ENCODE assay signal across 9 mouse cellular contexts in genomic region chr9:114526581-114526980, GRCm38 (mm10). TPM values are rescaled to one million over a fixed set of nuclear protein-coding genes. Genes with fewer than 3 reads are reported as not detected.
A peak's percentile ranks its signal among the peaks of the same experiment; 100 is the strongest.
DNase-seq lines count a peak whose midpoint lies in the region; ATAC-seq and TF ChIP-seq lines count a peak whose summit lies in the region.
"Had no signal": no experiment of that assay in that cellular context is flagged by ENCODE, and none has a peak within 500 bp of the region (broad histone marks: within the 10 kb centered on the region; RNA-seq: fewer than 3 reads in every experiment).

No protein-coding gene starts in this region.

- H3K9me3 ChIP-seq in midbrain, embryonic 10.5 days (replicated peaks), result no peaks in the 10 kb centered on the region
- no peaks in the 10 kb centered on the region for H3K9me3 ChIP-seq in midbrain, postnatal 0 days (ENCODE audit: low read length)
- H3K9me3 ChIP-seq in forebrain, embryonic 13.5 days (replicated peaks), result no peaks in the 10 kb centered on the region
- H3K9me3 ChIP-seq in limb, embryonic 14.5 days (ENCODE audit: control insufficient read depth, low read length), result no peaks in the 10 kb centered on the region
- H3K9me3 ChIP-seq in stomach, postnatal 0 days (ENCODE audit: control insufficient read depth, low read length), result no peaks in the 10 kb centered on the region

- TF ChIP-seq CTCF in midbrain, postnatal 0 days (IDR thresholded peaks at IDR 0.05), result no peak
- TF ChIP-seq CTCF in stomach, postnatal 0 days (IDR thresholded peaks at IDR 0.05; ENCODE audit: low read depth), result no peak

- WGBS in midbrain, embryonic 10.5 days, result 3% methylated on average over 8 of the region's 8 CpGs
- WGBS in midbrain, postnatal 0 days, result 15% methylated on average over 6 of the region's 8 CpGs
- 9% methylated on average over 8 of the region's 8 CpGs for WGBS in forebrain, embryonic 13.5 days
- 11% methylated on average over 8 of the region's 8 CpGs for WGBS in limb, embryonic 14.5 days
- WGBS in stomach, postnatal 0 days, result 23% methylated on average over 8 of the region's 8 CpGs

- H3K4me3 ChIP-seq in midbrain, embryonic 10.5 days, result peak overlapping the region; percentile 41
- H3K4me3 ChIP-seq in midbrain, postnatal 0 days (ENCODE audit: low read depth, low read length), result no peak overlapping the region
- no peak overlapping the region; the same call in 1 of the 2 replicates for H3K4me3 ChIP-seq in forebrain, embryonic 13.5 days
- H3K4me3 ChIP-seq in limb, embryonic 14.5 days (replicated peaks; ENCODE audit: low read length), result no peak overlapping the region
- H3K4me3 ChIP-seq in stomach, postnatal 0 days (ENCODE audit: low read depth, low read length), result peak overlapping the region; percentile 13; the same call in 1 of the 2 replicates

- H3K27ac ChIP-seq in midbrain, embryonic 10.5 days (replicated peaks), result peak overlapping the region; percentile 88
- H3K27ac ChIP-seq in midbrain, postnatal 0 days (ENCODE audit: low read depth, low read length), result no peak overlapping the region
- no peak overlapping the region for H3K27ac ChIP-seq in forebrain, embryonic 13.5 days
- H3K27ac ChIP-seq in limb, embryonic 14.5 days (replicated peaks; ENCODE audit: low read depth, low read length), result 0 out of 2 replicates have a peak overlapping the region, but pooled peaks have one; percentile 44
- H3K27ac ChIP-seq in stomach, postnatal 0 days (replicated peaks), result peak overlapping the region; percentile 63

- peaks cover 75% of the 10 kb centered on the region for H3K4me1 ChIP-seq in midbrain, embryonic 10.5 days
- H3K4me1 ChIP-seq in midbrain, postnatal 0 days (ENCODE audit: insufficient read depth, low read length), result peaks cover 4% of the 10 kb centered on the region; the same call in 1 of the 2 replicates
- peaks cover 33% of the 10 kb centered on the region for H3K4me1 ChIP-seq in forebrain, embryonic 13.5 days
- peaks cover 20% of the 10 kb centered on the region for H3K4me1 ChIP-seq in limb, embryonic 14.5 days (ENCODE audit: control insufficient read depth, insufficient read depth, low read length)
- H3K4me1 ChIP-seq in stomach, postnatal 0 days (replicated peaks; ENCODE audit: control insufficient read depth, insufficient read depth), result no peaks in the 10 kb centered on the region

- H3K9ac ChIP-seq in midbrain, postnatal 0 days (replicated peaks; ENCODE audit: low read length, poor library complexity, severe bottlenecking), result no peak overlapping the region
- H3K9ac ChIP-seq in forebrain, embryonic 13.5 days, result no peak overlapping the region
- peak overlapping the region; percentile 25; the same call in 1 of the 2 replicates for H3K9ac ChIP-seq in limb, embryonic 14.5 days (ENCODE audit: low read depth, low read length, severe bottlenecking)
- H3K9ac ChIP-seq in stomach, postnatal 0 days (ENCODE audit: low read length), result no peak overlapping the region

- TF ChIP-seq POLR2A in limb, embryonic 14.5 days (IDR thresholded peaks at IDR 0.05; ENCODE audit: borderline replicate concordance, extremely low read depth, insufficient read depth, insufficient read length), result no peak

- no peaks in the 10 kb centered on the region for H3K27me3 ChIP-seq in midbrain, embryonic 10.5 days (ENCODE audit: low read depth, poor library complexity, severe bottlenecking)
- H3K27me3 ChIP-seq in midbrain, postnatal 0 days (ENCODE audit: insufficient read depth, low read length), result no peaks in the 10 kb centered on the region
- 0 out of 2 replicates have a peak, but pooled peaks cover 3% of the 10 kb centered on the region for H3K27me3 ChIP-seq in forebrain, embryonic 13.5 days
- no peaks in the 10 kb centered on the region for H3K27me3 ChIP-seq in limb, embryonic 14.5 days (ENCODE audit: control insufficient read depth, insufficient read depth, low read length)
- no peaks in the 10 kb centered on the region for H3K27me3 ChIP-seq in stomach, postnatal 0 days (ENCODE audit: control insufficient read depth, insufficient read depth, low read length)

- H3K36me3 ChIP-seq in midbrain, embryonic 10.5 days, result peaks cover 35% of the 10 kb centered on the region
- H3K36me3 ChIP-seq in midbrain, postnatal 0 days (ENCODE audit: insufficient read depth, low read length), result no peaks in the 10 kb centered on the region
- no peaks in the 10 kb centered on the region for H3K36me3 ChIP-seq in forebrain, embryonic 13.5 days (ENCODE audit: poor library complexity, severe bottlenecking)
- H3K36me3 ChIP-seq in limb, embryonic 14.5 days (ENCODE audit: control insufficient read depth, insufficient read depth, low read length), result no peaks in the 10 kb centered on the region
- H3K36me3 ChIP-seq in stomach, postnatal 0 days (ENCODE audit: control insufficient read depth, insufficient read depth, low read length), result no peaks in the 10 kb centered on the region

- no peak overlapping the region for H3K4me2 ChIP-seq in midbrain, postnatal 0 days (ENCODE audit: low read depth, low read length, poor library complexity, severe bottlenecking)
- H3K4me2 ChIP-seq in forebrain, embryonic 13.5 days, result peak overlapping the region; percentile 46
- H3K4me2 ChIP-seq in limb, embryonic 14.5 days (replicated peaks; ENCODE audit: low read depth, low read length, severe bottlenecking), result peak overlapping the region; percentile 25
- H3K4me2 ChIP-seq in stomach, postnatal 0 days (replicated peaks; ENCODE audit: low read depth), result peak overlapping the region; percentile 47

- ATAC-seq in midbrain, postnatal 0 days (ENCODE audit: low FRiP score), result no peak
- no peak; the same call in 1 of the 2 replicates for ATAC-seq in forebrain, embryonic 13.5 days
- ATAC-seq in limb, embryonic 14.5 days (ENCODE audit: low FRiP score, low read depth), result no peak
- ATAC-seq in stomach, postnatal 0 days (ENCODE audit: low FRiP score, low TSS enrichment), result 0 out of 2 replicates have a peak, but pooled peaks have one; percentile 16
- ATAC-seq in cerebellum, adult (ENCODE audit: insufficient number of reproducible peaks, low FRiP score, low TSS enrichment), result no peak
- no peak for ATAC-seq in inflammation-experienced regulatory T-cells, adult 6 months

- DNase-seq in midbrain, embryonic 10.5 days (ENCODE audit: low spot score), result no peak
- no peak for DNase-seq in midbrain, postnatal 0 days (ENCODE audit: low spot score)
- DNase-seq in limb, embryonic 14.5 days (ENCODE audit: low spot score), result no peak
- DNase-seq in stomach, postnatal 0 days (ENCODE audit: low spot score), result peak; percentile 31
- DNase-seq in left cerebral cortex, adult 9 months (ENCODE audit: low spot score in 2 of 2), result no peak

- no peak for TF ChIP-seq EP300 in stomach, postnatal 0 days (optimal IDR thresholded peaks at IDR 0.05)

RNA-seq across cellular contexts. Expression of gene C130032M10Rik, which starts 11.1 kb away (rescaled TPM):
- 0.91 and 0.98 TPM in 2 replicates for polyA plus RNA-seq in midbrain, embryonic 10.5 days (2016; fragmentation: Nextera tagmentation; extraction: Ambion mirVana)
- total RNA-seq in midbrain, postnatal 0 days (2014; rRNA removed), result not detected in 2 replicates
- polyA plus RNA-seq in midbrain, postnatal 0 days (2015; fragmentation: Nextera tagmentation; extraction: Ambion mirVana), result not detected in 2 replicates
- not detected in 2 replicates for polyA plus RNA-seq in forebrain, embryonic 13.5 days (2015; fragmentation: Nextera tagmentation; extraction: Ambion mirVana)
- 1.9 and 2.0 TPM in 2 replicates for polyA plus RNA-seq in limb, embryonic 14.5 days (2012; rRNA removed)
- 1.3 and 3.4 TPM in 2 replicates for polyA plus RNA-seq in limb, embryonic 14.5 days (2014; fragmentation: Nextera tagmentation; extraction: Ambion mirVana)
- polyA plus RNA-seq in stomach, postnatal 0 days (2015; fragmentation: Nextera tagmentation; extraction: Ambion mirVana), result not detected in 2 replicates
- not detected for polyA plus RNA-seq in inflammation-experienced regulatory T-cells, adult 6 months (2017; shearing (Covaris generic))
- polyA plus RNA-seq: gonadal fat pad, adult 2 months had no signal

RNA-seq across cellular contexts. Expression of gene Ccr4, which starts 21.9 kb away (rescaled TPM):
- not detected in 2 replicates for polyA plus RNA-seq in midbrain, embryonic 10.5 days (2016; fragmentation: Nextera tagmentation; extraction: Ambion mirVana)
- not detected in 2 replicates for total RNA-seq in midbrain, postnatal 0 days (2014; rRNA removed)
- polyA plus RNA-seq in midbrain, postnatal 0 days (2015; fragmentation: Nextera tagmentation; extraction: Ambion mirVana), result not detected in 2 replicates
- not detected in 2 replicates for polyA plus RNA-seq in forebrain, embryonic 13.5 days (2015; fragmentation: Nextera tagmentation; extraction: Ambion mirVana)
- 1.2 and 2.5 TPM in 2 replicates for polyA plus RNA-seq in limb, embryonic 14.5 days (2012; rRNA removed)
- 1.2 and 2.7 TPM in 2 replicates for polyA plus RNA-seq in limb, embryonic 14.5 days (2014; fragmentation: Nextera tagmentation; extraction: Ambion mirVana)
- not detected in 2 replicates for polyA plus RNA-seq in stomach, postnatal 0 days (2015; fragmentation: Nextera tagmentation; extraction: Ambion mirVana)
- polyA plus RNA-seq in inflammation-experienced regulatory T-cells, adult 6 months (2017; shearing (Covaris generic)), result 10 to 100 TPM; 16.1 to 24.9 (median 17.5) TPM

RNA-seq across cellular contexts. Expression of gene Trim71, which starts 37.6 kb away (rescaled TPM):
- polyA plus RNA-seq in midbrain, embryonic 10.5 days (2016; fragmentation: Nextera tagmentation; extraction: Ambion mirVana), result 4.3 and 6.8 TPM in 2 replicates
- 0.14 and 0.27 TPM in 2 replicates for total RNA-seq in midbrain, postnatal 0 days (2014; rRNA removed)
- polyA plus RNA-seq in midbrain, postnatal 0 days (2015; fragmentation: Nextera tagmentation; extraction: Ambion mirVana), result 0.14 and 0.15 TPM in 2 replicates
- polyA plus RNA-seq in forebrain, embryonic 13.5 days (2015; fragmentation: Nextera tagmentation; extraction: Ambion mirVana), result 0.13 and 0.14 TPM in 2 replicates
- polyA plus RNA-seq in limb, embryonic 14.5 days (2012; rRNA removed), result 0.33 and 0.50 TPM in 2 replicates
- polyA plus RNA-seq in limb, embryonic 14.5 days (2014; fragmentation: Nextera tagmentation; extraction: Ambion mirVana), result 0.26 TPM in 2 replicates
- polyA plus RNA-seq in stomach, postnatal 0 days (2015; fragmentation: Nextera tagmentation; extraction: Ambion mirVana), result 0.47 and 0.51 TPM in 2 replicates
- under 1 TPM in 1 of 3 experiments, not detected in 2; 0.04 TPM for polyA plus RNA-seq in inflammation-experienced regulatory T-cells, adult 6 months (2017; shearing (Covaris generic))
- polyA plus RNA-seq: gonadal fat pad, adult 2 months had no signal

Comparison
In these comparisons a context has a peak if more than half of its experiments do, and no peak if none do; other contexts are left out.
1. H3K27ac ChIP-seq: peak in midbrain, embryonic 10.5 days (single experiment), limb, embryonic 14.5 days (single experiment) and stomach, postnatal 0 days (single experiment); none in midbrain, postnatal 0 days (single experiment) and forebrain, embryonic 13.5 days (single experiment).
2. H3K4me3 ChIP-seq: peak in midbrain, embryonic 10.5 days (single experiment) and stomach, postnatal 0 days (single experiment); none in midbrain, postnatal 0 days (single experiment), forebrain, embryonic 13.5 days (single experiment) and limb, embryonic 14.5 days (single experiment).
3. RNA of gene Ccr4, which starts 21.9 kb away (polyA plus RNA-seq): 16.1 to 24.9 TPM in inflammation-experienced regulatory T-cells, adult 6 months; 1.2 to 2.7 TPM in limb, embryonic 14.5 days, not detected in midbrain, postnatal 0 days, not detected in midbrain, embryonic 10.5 days, not detected in forebrain, embryonic 13.5 days and not detected in stomach, postnatal 0 days; every median in the first group is over 4 times any median in the second.